Mouse (Mus musculus) cerebellum, adult 2 months (tissue): ENCODE data around the gene Nckap5. TPM values are rescaled to one million over a fixed set of nuclear protein-coding genes. Genes with fewer than 3 reads are reported as not detected.

ENCODE experiments used
- DNase-seq, 2 experiments: peaks; one replicate each; pipeline ENCODE4 v3.0.0; 2021
- H3K27ac ChIP-seq: fragments of 200-500 bp; 2 replicates; pipeline ENCODE4 v1.5.1; 2012; ENCODE audit warnings: low read length, control low read depth, inconsistent platforms; ENCODE audit not compliant: insufficient read depth
- H3K27me3 ChIP-seq: fragments of 200-500 bp; 2 replicates; pipeline ENCODE4 v1.6.1; 2012; ENCODE audit warnings: inconsistent platforms, mild to moderate bottlenecking, low read length, moderate library complexity; ENCODE audit not compliant: control insufficient read depth, insufficient read depth
- H3K4me1 ChIP-seq: fragments of 200-500 bp; 2 replicates; pipeline ENCODE4 v1.6.1; 2011; ENCODE audit warnings: low read length; ENCODE audit not compliant: control insufficient read depth, insufficient read depth
- H3K4me3 ChIP-seq: fragments of 200-500 bp; replicated peaks from 2 replicates; pipeline ENCODE3; 2011; ENCODE audit warnings: mild to moderate bottlenecking, low read depth, low read length, control low read depth; ENCODE audit not compliant: insufficient read depth
- CTCF ChIP-seq: fragments of 200-500 bp; IDR thresholded peaks from 2 replicates; pipeline ENCODE4 v1.5.1; 2011; ENCODE audit warnings: low read depth, mild to moderate bottlenecking, control low read depth, low read length, moderate library complexity, borderline replicate concordance; ENCODE audit not compliant: insufficient read depth
- POLR2A ChIP-seq: fragments of 200-500 bp; IDR thresholded peaks from 2 replicates; pipeline ENCODE4 v1.6.1; 2011; ENCODE audit warnings: low read length, control low read depth, borderline replicate concordance; ENCODE audit not compliant: insufficient read depth
- WGBS: fragments of 180-500 bp; shearing (Covaris S2); methylation state at CpG from one replicate; pipeline ENCODE4 v1.1.7; 2018; 5-methylcytosine and 5-hydroxymethylcytosine counted together
- polyA plus RNA-seq: library from polyadenylated mRNA; depleted of rRNA; stranded (reverse); fragments of >200 nt; gene quantifications from 2 replicates; pipeline ENCODE4 v1.2.3, GENCODE M21; 2012

Gene Nckap5
- polyA plus RNA-seq, 1 experiment = 2.1 TPM

GRCm38 (mm10) chr1:125984570-125984969, 846.0 kb downstream of the Nckap5 start:
- DNase-seq = no peak
- WGBS = 66% methylated on average over 2 of the region's 2 CpGs
- TF ChIP-seq POLR2A (no peak), CTCF (no peak)
- Histone ChIP-seq H3K4me3 (no peak overlapping the region), H3K27ac (no peak overlapping the region), H3K4me1 (no peaks in the 10 kb centered on the region; the same call in 1 of the 2 replicates), H3K27me3 (no peaks in the 10 kb centered on the region)

GRCm38 (mm10) chr1:125974649-125975048, 856.0 kb downstream of the Nckap5 start:
- DNase-seq = no peak
- no peaks in the 10 kb centered on the region for H3K4me1 ChIP-seq
- no peak overlapping the region for H3K27ac ChIP-seq
- H3K27me3 ChIP-seq = no peaks in the 10 kb centered on the region
- WGBS = 92% methylated on average over 3 of the region's 3 CpGs
- TF ChIP-seq CTCF (no peak), POLR2A (no peak)
- H3K4me3 ChIP-seq = no peak overlapping the region

- 31% methylated on average over 6 of the region's 6 CpGs for WGBS
- Histone ChIP-seq H3K27ac (no peak overlapping the region), H3K4me3 (no peak overlapping the region), H3K27me3 (no peaks in the 10 kb centered on the region), H3K4me1 (no peaks in the 10 kb centered on the region)
- TF ChIP-seq POLR2A = no peak
- TF ChIP-seq CTCF = no peak
- DNase-seq = no peak
Measured at GRCm38 (mm10) chr1:125971933-125972332, 858.7 kb downstream of the Nckap5 start.

GRCm38 (mm10) chr1:125967671-125968070, 862.9 kb downstream of the Nckap5 start:
- Histone ChIP-seq H3K27me3 (no peaks in the 10 kb centered on the region), H3K27ac (no peak overlapping the region), H3K4me3 (no peak overlapping the region), H3K4me1 (no peaks in the 10 kb centered on the region)
- TF ChIP-seq CTCF (no peak), POLR2A (no peak)
- no peak for DNase-seq
- WGBS = 82% methylated on average over 6 of the region's 6 CpGs

- no peak for DNase-seq
- H3K4me1 ChIP-seq = no peaks in the 10 kb centered on the region
- no peaks in the 10 kb centered on the region for H3K27me3 ChIP-seq
- no peak for TF ChIP-seq CTCF
- no peak for TF ChIP-seq POLR2A
- no peak overlapping the region for H3K4me3 ChIP-seq
- no peak overlapping the region for H3K27ac ChIP-seq
- 92% methylated on average over 3 of the region's 3 CpGs for WGBS
Measured at GRCm38 (mm10) chr1:125951026-125951425, 879.6 kb downstream of the Nckap5 start.

GRCm38 (mm10) chr1:125949076-125949475, 881.5 kb downstream of the Nckap5 start:
- no peaks in the 10 kb centered on the region for H3K27me3 ChIP-seq
- TF ChIP-seq POLR2A (no peak), CTCF (no peak)
- WGBS = 63% methylated on average over 6 of the region's 6 CpGs
- H3K4me3 ChIP-seq = no peak overlapping the region
- no peak overlapping the region for H3K27ac ChIP-seq
- no peak for DNase-seq
- H3K4me1 ChIP-seq = no peaks in the 10 kb centered on the region

- no peaks in the 10 kb centered on the region for H3K4me1 ChIP-seq
- TF ChIP-seq POLR2A (no peak), CTCF (no peak)
- no peak overlapping the region for H3K27ac ChIP-seq
- 30% methylated on average over 9 of the region's 9 CpGs for WGBS
- no peak overlapping the region for H3K4me3 ChIP-seq
- no peak for DNase-seq
- no peaks in the 10 kb centered on the region for H3K27me3 ChIP-seq
Measured at GRCm38 (mm10) chr1:125945136-125945535, 885.5 kb downstream of the Nckap5 start.

- 98% methylated on average over 1 of the region's 1 CpGs for whole genome bisulfite sequencing
- H3K4me1 ChIP-seq = no peaks in the 10 kb centered on the region
Measured at GRCm38 (mm10) chr1:125943305-125943704, 887.3 kb downstream of the Nckap5 start.

GRCm38 (mm10) chr1:125925486-125925885, 905.1 kb downstream of the Nckap5 start:
- Histone ChIP-seq H3K27me3 (no peaks in the 10 kb centered on the region; the same call in 1 of the 2 replicates), H3K4me1 (no peaks in the 10 kb centered on the region), H3K4me3 (no peak overlapping the region), H3K27ac (no peak overlapping the region)
- TF ChIP-seq CTCF = no peak
- no peak for TF ChIP-seq POLR2A
- 92% methylated on average over 10 of the region's 10 CpGs for WGBS
- DNase-seq = no peak

More at GRCm38 (mm10) chr1:125943305-125943704, 887.3 kb downstream of the Nckap5 start:
- Histone ChIP-seq H3K27ac (no peak overlapping the region), H3K27me3 (no peaks in the 10 kb centered on the region), H3K4me3 (no peak overlapping the region)
- no peak for TF ChIP-seq POLR2A
- no peak for TF ChIP-seq CTCF
- DNase-seq = no peak
